Mouse (Mus musculus): ENCODE data around the gene Sspn. TPM values are rescaled to one million over a fixed set of nuclear protein-coding genes. Genes with fewer than 3 reads are reported as not detected.
A peak's percentile ranks its signal among the peaks of the same experiment; 100 is the strongest.

Gene Sspn
- total and polyA plus RNA-seq, 3 experiments, result 0.04 to 0.14 (median 0.13) TPM

GRCm38 (mm10) chr6:145904616-145905015 is 26.8 kb upstream of the Sspn start:
- H3K4me2 ChIP-seq (ENCODE audit: insufficient read depth, low read depth, poor library complexity, severe bottlenecking), result peak overlapping the region; percentile 85
- no peak for DNase-seq (ENCODE audit: extremely low read depth)
- H3K9ac ChIP-seq (ENCODE audit: insufficient read depth, low read depth), result peak overlapping the region; percentile 54; the same call in 1 of the 2 replicates
- H3K9me3 ChIP-seq (replicated peaks; ENCODE audit: low read length), result peaks cover 2% of the 10 kb centered on the region
- dilution Hi-C loops (cut with MboI; ENCODE audit: extremely low pct_ligation_motif_present, extremely low pct_unique_long_range_greater_than_20kb, low sequenced_read_pairs), result no loop called here
- H3K79me2 ChIP-seq (replicated peaks; ENCODE audit: control insufficient read depth, extremely low read depth, insufficient read depth, poor library complexity, severe bottlenecking), result no peaks in the 10 kb centered on the region
- H3K27ac ChIP-seq (ENCODE audit: insufficient read depth, low read depth), result 0 out of 2 replicates have a peak overlapping the region, but pooled peaks have one; percentile 42
- no peak overlapping the region for H3K4me3 ChIP-seq (replicated peaks in 1 of 3; ENCODE audit: low read depth in 2 of 3, low read length in 2 of 3, poor library complexity in 1 of 3)
- TF ChIP-seq MEF2A (IDR thresholded peaks at IDR 0.05; ENCODE audit: borderline replicate concordance, low read depth, low read length) (no peak), ZKSCAN1 (IDR thresholded peaks at IDR 0.05; ENCODE audit: borderline replicate concordance, low read depth, low read length) (no peak), PAX5 (IDR thresholded peaks at IDR 0.05; ENCODE audit: low read length) (no peak), USF2 (conservative IDR thresholded peaks at IDR 0.05; ENCODE audit: low read depth, low read length) (no peak), TBP (conservative IDR thresholded peaks at IDR 0.05; ENCODE audit: low read depth, low read length) (no peak), CHD2 (IDR thresholded peaks at IDR 0.05; ENCODE audit: low read length) (no peak), POLR2A (IDR thresholded peaks at IDR 0.05; ENCODE audit: low read depth, low read length) (no peak), ELF1 (IDR thresholded peaks at IDR 0.05; ENCODE audit: low read depth, low read length) (no peak), MXI1 (IDR thresholded peaks at IDR 0.05; ENCODE audit: low read depth, low read length) (no peak), JUND (conservative IDR thresholded peaks at IDR 0.05; ENCODE audit: low read depth, low read length) (no peak), GABPA (IDR thresholded peaks at IDR 0.05; ENCODE audit: insufficient replicate concordance, low read depth, low read length) (no peak), MAFK (IDR thresholded peaks at IDR 0.05; ENCODE audit: insufficient replicate concordance, low read length) (no peak)
- no peaks in the 10 kb centered on the region for H3K36me3 ChIP-seq (replicated peaks in 1 of 2; ENCODE audit: control insufficient read depth in 1 of 2, insufficient read depth in 1 of 2, low read length in 1 of 2)
- peaks cover 24 to 37% of the 10 kb centered on the region in 2 experiments for H3K4me1 ChIP-seq (ENCODE audit: control insufficient read depth in 1 of 2, insufficient read depth in 2 of 2)
- in situ Hi-C loops (cut with MboI; ENCODE audit: low pct_ligation_motif_present, low pct_unique_long_range_greater_than_20kb, low sequenced_read_pairs), result no loop called here
- H3K27me3 ChIP-seq (replicated peaks), result no peaks in the 10 kb centered on the region

DNA sequence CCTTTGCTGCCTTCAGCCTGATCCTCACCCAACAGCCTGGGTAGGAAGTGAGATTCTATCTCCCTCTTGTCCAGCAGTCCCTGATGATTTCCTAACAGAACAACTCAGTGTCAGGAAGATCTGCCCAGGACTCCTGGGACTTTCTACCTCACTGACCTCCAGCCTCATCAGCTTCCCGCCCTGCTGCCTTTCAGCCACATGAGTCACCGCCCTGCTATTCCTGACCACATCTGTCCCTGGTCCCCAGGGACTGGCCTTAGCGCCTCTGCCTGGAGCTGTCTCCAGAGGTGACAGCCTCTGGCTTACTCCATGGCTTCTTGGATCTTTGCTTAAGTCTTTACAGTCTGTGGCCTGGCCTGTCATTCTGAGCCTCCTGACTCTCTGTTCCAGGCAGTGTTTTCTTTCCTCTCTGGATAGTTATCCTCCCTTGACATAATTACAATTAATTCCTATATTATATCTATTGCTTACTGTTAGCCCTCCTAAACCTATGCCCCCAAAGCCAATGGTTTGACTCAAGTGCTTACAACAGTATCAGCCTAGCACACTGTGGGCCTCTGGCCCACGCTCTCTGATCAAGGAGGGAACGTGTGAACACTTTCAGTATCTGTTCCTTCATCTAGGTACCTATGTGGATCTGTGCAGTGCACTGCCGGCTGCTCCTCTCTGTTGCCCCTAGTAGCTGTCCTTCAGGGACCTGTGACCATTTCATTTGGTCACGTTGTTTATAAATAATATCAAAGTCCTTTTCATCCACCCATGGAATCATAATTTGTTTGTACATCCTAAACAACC is 25.1 kb upstream of the Sspn start:
- H3K9ac ChIP-seq (ENCODE audit: insufficient read depth, low read depth), result no peak overlapping the region
- in situ Hi-C loops (cut with MboI; ENCODE audit: low pct_ligation_motif_present, low pct_unique_long_range_greater_than_20kb, low sequenced_read_pairs), result no loop called here
- dilution Hi-C loops (cut with MboI; ENCODE audit: extremely low pct_ligation_motif_present, extremely low pct_unique_long_range_greater_than_20kb, low sequenced_read_pairs), result no loop called here
- peak overlapping the region; percentile 7; the same call in 1 of the 2 replicates for H3K27ac ChIP-seq (ENCODE audit: insufficient read depth, low read depth)
- peaks cover 31 to 49% of the 10 kb centered on the region in 2 experiments for H3K4me1 ChIP-seq (ENCODE audit: control insufficient read depth in 1 of 2, insufficient read depth in 2 of 2)
- H3K36me3 ChIP-seq (replicated peaks in 1 of 2; ENCODE audit: control insufficient read depth in 1 of 2, insufficient read depth in 1 of 2, low read length in 1 of 2), result no peaks in the 10 kb centered on the region
- H3K79me2 ChIP-seq (replicated peaks; ENCODE audit: control insufficient read depth, extremely low read depth, insufficient read depth, poor library complexity, severe bottlenecking), result no peaks in the 10 kb centered on the region
- no peak overlapping the region for H3K4me3 ChIP-seq (replicated peaks in 1 of 3; ENCODE audit: low read depth in 2 of 3, low read length in 2 of 3, poor library complexity in 1 of 3)
- no peaks in the 10 kb centered on the region for H3K27me3 ChIP-seq (replicated peaks)
- TF ChIP-seq USF1 (IDR thresholded peaks at IDR 0.05; ENCODE audit: low read depth, low read length) (no peak), IRF4 (IDR thresholded peaks at IDR 0.05; ENCODE audit: low read depth, low read length) (no peak), MEF2A (IDR thresholded peaks at IDR 0.05; ENCODE audit: borderline replicate concordance, low read depth, low read length) (no peak), SIN3A (IDR thresholded peaks at IDR 0.05; ENCODE audit: low read length) (0 out of 2 replicates have a peak, but pooled peaks have one; percentile 45), EP300 (IDR thresholded peaks at IDR 0.05; ENCODE audit: low read length) (peak; percentile 25), E2F4 (IDR thresholded peaks at IDR 0.05; ENCODE audit: insufficient replicate concordance, low read depth, low read length) (no peak), ETS1 (conservative IDR thresholded peaks at IDR 0.05; ENCODE audit: low read depth, low read length) (0 out of 2 replicates have a peak, but pooled peaks have one; percentile 21), ZKSCAN1 (IDR thresholded peaks at IDR 0.05; ENCODE audit: borderline replicate concordance, low read depth, low read length) (no peak)
- H3K4me2 ChIP-seq (ENCODE audit: insufficient read depth, low read depth, poor library complexity, severe bottlenecking), result no peak overlapping the region
- DNase-seq (ENCODE audit: extremely low read depth), result no peak
- peaks cover 2% of the 10 kb centered on the region for H3K9me3 ChIP-seq (replicated peaks; ENCODE audit: low read length)

Data from CH12.LX (cell line).